Mouse (Mus musculus) liver, embryonic 15.5 days (tissue): ENCODE data around the gene Plcg2. TPM values are rescaled to one million over a fixed set of nuclear protein-coding genes. Genes with fewer than 3 reads are reported as not detected.

Experiments used
- ATAC-seq: fragments of 200-750 bp; cut with Nextera tagmentation; 2 replicates; pipeline ENCODE4 v1.8.0; 2017; ENCODE audit warnings: moderate number of reproducible peaks, mild to moderate bottlenecking, moderate library complexity; ENCODE audit not compliant: insufficient read depth
- H3K27ac ChIP-seq: fragments of 300-500 bp; sonication (generic); replicated peaks from 2 replicates; pipeline ENCODE4 v1.5.1; 2015; ENCODE audit warnings: mild to moderate bottlenecking, inconsistent platforms
- H3K27me3 ChIP-seq: fragments of 300-500 bp; sonication (generic); 2 replicates; pipeline ENCODE4 v1.6.1; 2015; ENCODE audit warnings: mild to moderate bottlenecking, inconsistent platforms
- H3K36me3 ChIP-seq: fragments of 300-500 bp; sonication (generic); replicated peaks from 2 replicates; pipeline ENCODE4 v1.6.1; 2015; ENCODE audit warnings: moderate library complexity, mild to moderate bottlenecking, inconsistent platforms
- H3K4me1 ChIP-seq: fragments of 300-500 bp; sonication (generic); replicated peaks from 2 replicates; pipeline ENCODE4 v1.6.1; 2015; ENCODE audit warnings: inconsistent platforms
- H3K4me2 ChIP-seq: fragments of 300-500 bp; sonication (generic); 2 replicates; pipeline ENCODE4 v1.6.1; 2015; ENCODE audit warnings: moderate library complexity, mild to moderate bottlenecking, inconsistent platforms
- H3K4me3 ChIP-seq: fragments of 300-500 bp; sonication (generic); replicated peaks from 2 replicates; pipeline ENCODE4 v1.5.1; 2015; ENCODE audit warnings: mild to moderate bottlenecking, inconsistent platforms
- H3K9ac ChIP-seq: fragments of 300-500 bp; sonication (generic); 2 replicates; pipeline ENCODE4 v1.6.1; 2015; ENCODE audit warnings: moderate library complexity, mild to moderate bottlenecking, inconsistent platforms
- H3K9me3 ChIP-seq: fragments of 300-500 bp; sonication (generic); replicated peaks from 2 replicates; pipeline ENCODE4 v1.6.1; 2016; ENCODE audit warnings: inconsistent platforms
- WGBS: fragments of 180-500 bp; shearing (Covaris S2); methylation state at CpG from one replicate; pipeline ENCODE4 v1.1.7; 2015; ENCODE audit warnings: mixed read lengths; ENCODE audit not compliant: insufficient replicate concordance; 5-methylcytosine and 5-hydroxymethylcytosine counted together
- polyA plus RNA-seq: library from polyadenylated mRNA; unstranded; fragments of >200 nt; fragmentation: Nextera tagmentation; extraction: Ambion mirVana; gene quantifications from 2 replicates; pipeline ENCODE4 v1.2.1, GENCODE M21; 2015

Plcg2 gene
- polyA plus RNA-seq, 1 experiment from 2014 or later = 8.2 TPM

GRCm38 (mm10) chr8:117545043-117545442 lies 47.0 kb downstream of the Plcg2 start:
- Histone ChIP-seq H3K4me1 (peaks cover 29% of the 10 kb centered on the region), H3K4me3 (no peak overlapping the region), H3K9ac (no peak overlapping the region), H3K27ac (no peak overlapping the region), H3K4me2 (no peak overlapping the region), H3K27me3 (no peaks in the 10 kb centered on the region), H3K9me3 (no peaks in the 10 kb centered on the region), H3K36me3 (no peaks in the 10 kb centered on the region)
- WGBS = 31% methylated on average over 8 of the region's 8 CpGs
- ATAC-seq = no peak

GRCm38 (mm10) chr8:117546386-117546785 lies 48.3 kb downstream of the Plcg2 start:
- Histone ChIP-seq H3K27ac (no peak overlapping the region), H3K4me2 (no peak overlapping the region), H3K9ac (no peak overlapping the region), H3K9me3 (no peaks in the 10 kb centered on the region), H3K4me3 (no peak overlapping the region), H3K27me3 (no peaks in the 10 kb centered on the region), H3K36me3 (no peaks in the 10 kb centered on the region), H3K4me1 (peaks cover 29% of the 10 kb centered on the region)
- no peak for ATAC-seq
- 65% methylated on average over 5 of the region's 5 CpGs for WGBS

- H3K4me1 ChIP-seq = peaks cover 29% of the 10 kb centered on the region
- ATAC-seq = no peak
- H3K4me3 ChIP-seq = no peak overlapping the region
- H3K9me3 ChIP-seq = no peaks in the 10 kb centered on the region
- H3K4me2 ChIP-seq = no peak overlapping the region
- WGBS = 28% methylated on average over 5 of the region's 5 CpGs
- no peaks in the 10 kb centered on the region for H3K27me3 ChIP-seq
- H3K36me3 ChIP-seq = no peaks in the 10 kb centered on the region
- no peak overlapping the region for H3K27ac ChIP-seq
- H3K9ac ChIP-seq = no peak overlapping the region
Measured at GRCm38 (mm10) chr8:117547945-117548344, 49.9 kb downstream of the Plcg2 start.

- no peaks in the 10 kb centered on the region for H3K27me3 ChIP-seq
- no peak overlapping the region for H3K27ac ChIP-seq
- peaks cover 25% of the 10 kb centered on the region for H3K4me1 ChIP-seq
- H3K4me3 ChIP-seq = no peak overlapping the region
- no peaks in the 10 kb centered on the region for H3K36me3 ChIP-seq
- H3K9ac ChIP-seq = no peak overlapping the region
- no peak overlapping the region for H3K4me2 ChIP-seq
- ATAC-seq = peak; percentile 76
- no peaks in the 10 kb centered on the region for H3K9me3 ChIP-seq
- 22% methylated on average over 4 of the region's 4 CpGs for WGBS
Measured at GRCm38 (mm10) chr8:117548453-117548852, 50.4 kb downstream of the Plcg2 start.

GRCm38 (mm10) chr8:117550529-117550928 lies 52.4 kb downstream of the Plcg2 start:
- H3K36me3 ChIP-seq = no peaks in the 10 kb centered on the region
- H3K27ac ChIP-seq = no peak overlapping the region
- peaks cover 10% of the 10 kb centered on the region for H3K4me1 ChIP-seq
- WGBS = 64% methylated on average over 5 of the region's 5 CpGs
- H3K27me3 ChIP-seq = no peaks in the 10 kb centered on the region
- no peak for ATAC-seq
- H3K9ac ChIP-seq = no peak overlapping the region
- H3K9me3 ChIP-seq = no peaks in the 10 kb centered on the region
- no peak overlapping the region for H3K4me2 ChIP-seq
- no peak overlapping the region for H3K4me3 ChIP-seq

- WGBS = 69% methylated on average over 4 of the region's 4 CpGs
- H3K9me3 ChIP-seq = no peaks in the 10 kb centered on the region
- no peak for ATAC-seq
- no peak overlapping the region for H3K4me3 ChIP-seq
- H3K27me3 ChIP-seq = no peaks in the 10 kb centered on the region
- H3K4me1 ChIP-seq = peaks cover 12% of the 10 kb centered on the region
- H3K27ac ChIP-seq = no peak overlapping the region
- no peak overlapping the region for H3K4me2 ChIP-seq
- H3K36me3 ChIP-seq = no peaks in the 10 kb centered on the region
- no peak overlapping the region for H3K9ac ChIP-seq
Measured at GRCm38 (mm10) chr8:117561014-117561413, 62.9 kb downstream of the Plcg2 start.

- Histone ChIP-seq H3K4me1 (peaks cover 12% of the 10 kb centered on the region), H3K4me3 (no peak overlapping the region), H3K9me3 (no peaks in the 10 kb centered on the region), H3K27me3 (no peaks in the 10 kb centered on the region), H3K9ac (no peak overlapping the region), H3K4me2 (no peak overlapping the region), H3K27ac (no peak overlapping the region), H3K36me3 (no peaks in the 10 kb centered on the region)
- WGBS = 51% methylated on average over 17 of the region's 17 CpGs
- ATAC-seq = no peak
Measured at GRCm38 (mm10) chr8:117561735-117562361, 63.8 kb downstream of the Plcg2 start.

- 41% methylated on average over 16 of the region's 16 CpGs for WGBS
Measured at GRCm38 (mm10) chr8:117562445-117563014, 64.4 kb downstream of the Plcg2 start.

GRCm38 (mm10) chr8:117569409-117569808 lies 71.3 kb downstream of the Plcg2 start:
- Histone ChIP-seq H3K9ac (no peak overlapping the region), H3K4me3 (no peak overlapping the region), H3K9me3 (no peaks in the 10 kb centered on the region), H3K36me3 (no peaks in the 10 kb centered on the region), H3K27me3 (no peaks in the 10 kb centered on the region), H3K27ac (no peak overlapping the region), H3K4me2 (no peak overlapping the region), H3K4me1 (no peaks in the 10 kb centered on the region)
- WGBS = 24% methylated on average over 5 of the region's 5 CpGs
- no peak for ATAC-seq

More at GRCm38 (mm10) chr8:117562445-117563014, 64.4 kb downstream of the Plcg2 start:
- H3K9ac ChIP-seq = no peak overlapping the region
- H3K9me3 ChIP-seq = no peaks in the 10 kb centered on the region
- H3K27me3 ChIP-seq = no peaks in the 10 kb centered on the region
- H3K4me1 ChIP-seq = peaks cover 12% of the 10 kb centered on the region
- H3K4me2 ChIP-seq = no peak overlapping the region
- H3K27ac ChIP-seq = no peak overlapping the region
- H3K4me3 ChIP-seq = no peak overlapping the region
- no peaks in the 10 kb centered on the region for H3K36me3 ChIP-seq
- no peak for ATAC-seq

- Histone ChIP-seq H3K9me3 (no peaks in the 10 kb centered on the region), H3K4me1 (no peaks in the 10 kb centered on the region), H3K9ac (no peak overlapping the region), H3K4me3 (no peak overlapping the region), H3K27me3 (no peaks in the 10 kb centered on the region), H3K27ac (no peak overlapping the region), H3K4me2 (no peak overlapping the region), H3K36me3 (no peaks in the 10 kb centered on the region)
- 49% methylated on average over 9 of the region's 9 CpGs for WGBS
- no peak for ATAC-seq
Measured at GRCm38 (mm10) chr8:117576291-117576785, 78.2 kb downstream of the Plcg2 start.

GRCm38 (mm10) chr8:117577059-117577458 lies 79.0 kb downstream of the Plcg2 start:
- no peak overlapping the region for H3K4me3 ChIP-seq
- no peak overlapping the region for H3K27ac ChIP-seq
- no peak for ATAC-seq
- H3K9me3 ChIP-seq = no peaks in the 10 kb centered on the region
- no peaks in the 10 kb centered on the region for H3K36me3 ChIP-seq
- H3K4me1 ChIP-seq = no peaks in the 10 kb centered on the region
- no peak overlapping the region for H3K4me2 ChIP-seq
- no peak overlapping the region for H3K9ac ChIP-seq
- WGBS = 29% methylated on average over 6 of the region's 6 CpGs
- no peaks in the 10 kb centered on the region for H3K27me3 ChIP-seq
